27 mouse cellular contexts compared by ENCODE assay signal in genomic region chr1:23750864-23751532, GRCm38 (mm10). TPM values are rescaled to one million over a fixed set of nuclear protein-coding genes. Genes with fewer than 3 reads are reported as not detected.
DNase-seq lines count a peak whose midpoint lies in the region; ATAC-seq and TF ChIP-seq lines count a peak whose summit lies in the region.
"Had no signal": no experiment of that assay in that cellular context is flagged by ENCODE, and none has a peak within 500 bp of the region (broad histone marks: within the 10 kb centered on the region; RNA-seq: fewer than 3 reads in every experiment).

No protein-coding gene starts in this region.

- no peak for TF ChIP-seq CTCF in forebrain, postnatal 0 days (IDR thresholded peaks at IDR 0.05; ENCODE audit: low read depth)
- TF ChIP-seq CTCF in brain, embryonic 14.5 days (IDR thresholded peaks at IDR 0.05; ENCODE audit: borderline replicate concordance, extremely low read depth, insufficient read depth, insufficient read length) = no peak

- peak; percentile 58 for ATAC-seq in forebrain, embryonic 13.5 days
- no peak for ATAC-seq in forebrain, postnatal 0 days
- ATAC-seq in neural tube, embryonic 11.5 days (ENCODE audit: insufficient read depth, low FRiP score, low TSS enrichment) = peak; percentile 87
- ATAC-seq: activated CD4-positive, CD25-positive, alpha-beta regulatory T cell, adult 4 months; intestine, postnatal 0 days had no signal

- no peak for TF ChIP-seq POLR2A in brain, embryonic 14.5 days (IDR thresholded peaks at IDR 0.05; ENCODE audit: borderline replicate concordance, extremely low read depth, insufficient read depth, insufficient read length, poor library complexity, severe bottlenecking)

- 46% methylated on average over 3 of the region's 3 CpGs for WGBS in forebrain, embryonic 13.5 days
- 40% methylated on average over 3 of the region's 3 CpGs for WGBS in forebrain, postnatal 0 days
- WGBS in neural tube, embryonic 11.5 days = 51% methylated on average over 3 of the region's 3 CpGs

- H3K4me2 ChIP-seq in forebrain, embryonic 13.5 days = no peak overlapping the region
- no peak overlapping the region for H3K4me2 ChIP-seq in forebrain, postnatal 0 days (ENCODE audit: low read depth)
- no peak overlapping the region for H3K4me2 ChIP-seq in neural tube, embryonic 11.5 days (ENCODE audit: low read depth)
- H3K4me2 ChIP-seq: heart, embryonic 12.5 days; heart, embryonic 15.5 days; hindbrain, embryonic 14.5 days had no signal

- no peaks in the 10 kb centered on the region for H3K4me1 ChIP-seq in forebrain, embryonic 13.5 days
- no peaks in the 10 kb centered on the region for H3K4me1 ChIP-seq in forebrain, postnatal 0 days (ENCODE audit: insufficient read depth)
- no peaks in the 10 kb centered on the region for H3K4me1 ChIP-seq in neural tube, embryonic 11.5 days (ENCODE audit: control insufficient read depth, insufficient read depth, low read length)
- H3K4me1 ChIP-seq: forebrain, embryonic 10.5 days; heart, embryonic 12.5 days; heart, embryonic 15.5 days; hindbrain, embryonic 10.5 days had no signal

- H3K36me3 ChIP-seq in forebrain, embryonic 13.5 days (ENCODE audit: poor library complexity, severe bottlenecking) = no peaks in the 10 kb centered on the region
- H3K36me3 ChIP-seq in forebrain, postnatal 0 days (ENCODE audit: insufficient read depth) = no peaks in the 10 kb centered on the region
- no peaks in the 10 kb centered on the region for H3K36me3 ChIP-seq in neural tube, embryonic 11.5 days (ENCODE audit: control insufficient read depth, insufficient read depth, low read length)
- H3K36me3 ChIP-seq: forebrain, embryonic 10.5 days; heart, embryonic 12.5 days; heart, embryonic 15.5 days; hindbrain, embryonic 10.5 days had no signal

- no peaks in the 10 kb centered on the region for H3K9me3 ChIP-seq in forebrain, embryonic 13.5 days (replicated peaks)
- H3K9me3 ChIP-seq in forebrain, postnatal 0 days (ENCODE audit: low read length) = no peaks in the 10 kb centered on the region
- H3K9me3 ChIP-seq in neural tube, embryonic 11.5 days (ENCODE audit: control insufficient read depth, low read length) = no peaks in the 10 kb centered on the region
- H3K9me3 ChIP-seq: forebrain, embryonic 10.5 days; heart, embryonic 12.5 days; heart, embryonic 15.5 days; hindbrain, embryonic 10.5 days had no signal

- DNase-seq in forebrain, postnatal 0 days = no peak
- no peak for DNase-seq in neural tube, embryonic 11.5 days (ENCODE audit: low spot score)
- no peak for DNase-seq in neural tube, embryonic 10.5 days (ENCODE audit: extremely low spot score, low spot score)
- peak; percentile 41 for DNase-seq in brain, embryonic 14.5 days (ENCODE audit: low read depth)
- DNase-seq in heart, adult 9 months (ENCODE audit: low spot score in 2 of 2) = no peak
- DNase-seq in T-cell, adult 2 months (ENCODE audit: low spot score) = no peak
- DNase-seq: adrenal gland, adult 8-10 months; adrenal gland, postnatal 25 days; B cell, adult 2 months; cerebellum, adult 18-20 months; cerebellum, adult 9-10 months; cerebellum, postnatal 14 days; gastrocnemius, postnatal 10 days; heart, adult 11 months; heart, postnatal 10 days; heart, postnatal 36 days had no signal

- H3K27ac ChIP-seq in forebrain, embryonic 13.5 days = no peak overlapping the region
- no peak overlapping the region for H3K27ac ChIP-seq in forebrain, postnatal 0 days (ENCODE audit: low read depth, low read length)
- no peak overlapping the region for H3K27ac ChIP-seq in neural tube, embryonic 11.5 days (ENCODE audit: low read depth, low read length)
- H3K27ac ChIP-seq: forebrain, embryonic 10.5 days; heart, embryonic 15.5 days; hindbrain, embryonic 10.5 days; hindbrain, embryonic 14.5 days had no signal

- no peak overlapping the region for H3K9ac ChIP-seq in forebrain, embryonic 13.5 days
- H3K9ac ChIP-seq in forebrain, postnatal 0 days = no peak overlapping the region
- H3K9ac ChIP-seq in neural tube, embryonic 11.5 days (ENCODE audit: low read length) = no peak overlapping the region
- H3K9ac ChIP-seq: heart, embryonic 12.5 days; heart, embryonic 15.5 days; hindbrain, embryonic 14.5 days had no signal

- no peak overlapping the region for H3K4me3 ChIP-seq in forebrain, embryonic 13.5 days
- no peak overlapping the region for H3K4me3 ChIP-seq in forebrain, postnatal 0 days (ENCODE audit: low read depth, low read length)
- no peak overlapping the region for H3K4me3 ChIP-seq in neural tube, embryonic 11.5 days (ENCODE audit: low read depth, low read length)
- H3K4me3 ChIP-seq: forebrain, embryonic 10.5 days; heart, embryonic 12.5 days; heart, embryonic 15.5 days; hindbrain, embryonic 10.5 days had no signal

- H3K27me3 ChIP-seq in forebrain, embryonic 13.5 days = no peaks in the 10 kb centered on the region
- no peaks in the 10 kb centered on the region for H3K27me3 ChIP-seq in forebrain, postnatal 0 days (ENCODE audit: insufficient read depth, low read length)
- no peaks in the 10 kb centered on the region for H3K27me3 ChIP-seq in neural tube, embryonic 11.5 days (ENCODE audit: control insufficient read depth, insufficient read depth, low read length)
- H3K27me3 ChIP-seq: heart, embryonic 12.5 days; heart, embryonic 15.5 days had no signal

RNA-seq across cellular contexts. Expression of gene B3gat2, which starts 10.6 kb away (rescaled TPM):
- polyA plus RNA-seq in forebrain, embryonic 13.5 days (2015; fragmentation: Nextera tagmentation; extraction: Ambion mirVana) = 5.5 and 7.1 TPM in 2 replicates
- 15.0 and 21.3 TPM in 2 replicates for total RNA-seq in forebrain, postnatal 0 days (2014; rRNA removed)
- 8.1 and 11.1 TPM in 2 replicates for polyA plus RNA-seq in forebrain, postnatal 0 days (2015; fragmentation: Nextera tagmentation; extraction: Ambion mirVana)
- polyA plus RNA-seq in neural tube, embryonic 11.5 days (2014; fragmentation: Nextera tagmentation; extraction: Ambion mirVana) = 2.5 and 2.6 TPM in 2 replicates
- polyA plus RNA-seq in brain, embryonic 14.5 days (2012; rRNA removed) = 20.4 and 24.5 TPM in 2 replicates
- total RNA-seq: adrenal gland, adult 8-10 months; adrenal gland, postnatal 25 days; gastrocnemius, adult 18-20 months; gastrocnemius, postnatal 10 days; gastrocnemius, postnatal 4 days; heart, adult 8-10 months; heart, postnatal 10 days; heart, postnatal 36 days had no signal
